Mouse (Mus musculus): ENCODE results near the gene Cryba4. TPM values are rescaled to one million over a fixed set of nuclear protein-coding genes. Genes with fewer than 3 reads are reported as not detected.

Cryba4 gene
- total and polyA plus RNA-seq, 3 experiments: not detected

DNA sequence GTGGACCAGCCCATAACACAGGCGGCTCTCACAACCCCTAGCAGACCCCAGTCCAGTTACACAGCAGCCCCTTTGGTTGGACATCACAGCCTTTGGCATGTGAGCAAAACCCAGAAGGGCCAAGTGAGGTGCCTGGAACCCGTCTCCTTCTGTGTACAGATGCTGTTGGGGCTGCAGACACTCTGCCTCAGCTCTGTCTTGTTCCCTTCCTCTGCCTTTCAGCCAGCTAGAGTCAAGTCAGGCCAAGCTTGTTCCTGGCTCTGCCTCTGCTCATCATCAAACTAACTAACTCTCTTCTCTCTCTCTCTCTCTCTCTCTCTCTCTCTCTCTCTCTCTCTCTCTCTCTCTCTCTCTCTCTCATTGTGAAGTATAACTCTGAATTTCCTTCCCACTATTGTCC, 15.7 kb downstream of the Cryba4 start:
- Histone ChIP-seq H3K9ac (ENCODE audit: insufficient read depth, low read depth) (no peak overlapping the region), H3K79me2 (replicated peaks; ENCODE audit: control insufficient read depth, extremely low read depth, insufficient read depth, poor library complexity, severe bottlenecking) (no peaks in the 10 kb centered on the region), H3K27me3 (replicated peaks) (peaks cover 48% of the 10 kb centered on the region), H3K4me2 (ENCODE audit: insufficient read depth, low read depth, poor library complexity, severe bottlenecking) (no peak overlapping the region), H3K4me3 (replicated peaks in 1 of 3; ENCODE audit: low read depth in 2 of 3, low read length in 2 of 3, poor library complexity in 1 of 3) (no peak overlapping the region), H3K9me3 (replicated peaks; ENCODE audit: low read length) (peaks cover 3% of the 10 kb centered on the region), H3K27ac (ENCODE audit: insufficient read depth, low read depth) (no peak overlapping the region), H3K36me3 (replicated peaks in 1 of 2; ENCODE audit: control insufficient read depth in 1 of 2, insufficient read depth in 1 of 2, low read length in 1 of 2) (no peaks in the 10 kb centered on the region), H3K4me1 (ENCODE audit: control insufficient read depth in 1 of 2, insufficient read depth in 2 of 2) (no peaks in the 10 kb centered on the region)
- no peak for DNase-seq (ENCODE audit: extremely low read depth)
- dilution Hi-C loops (cut with MboI; ENCODE audit: extremely low pct_ligation_motif_present, extremely low pct_unique_long_range_greater_than_20kb, low sequenced_read_pairs): no loop called here
- TF ChIP-seq SMC3 (IDR thresholded peaks at IDR 0.05; ENCODE audit: low read depth, low read length): no peak
- no peak for TF ChIP-seq CHD2 (IDR thresholded peaks at IDR 0.05; ENCODE audit: low read length)
- no peak for TF ChIP-seq MYC (IDR thresholded peaks at IDR 0.05; ENCODE audit: low read depth, low read length)
- TF ChIP-seq RCOR1 (conservative IDR thresholded peaks at IDR 0.05; ENCODE audit: low read depth, low read length): no peak
- no peak for TF ChIP-seq UBTF (IDR thresholded peaks at IDR 0.05; ENCODE audit: low read depth, low read length)
- TF ChIP-seq USF2 (conservative IDR thresholded peaks at IDR 0.05; ENCODE audit: low read depth, low read length): no peak
- no peak for TF ChIP-seq IRF4 (IDR thresholded peaks at IDR 0.05; ENCODE audit: low read depth, low read length)
- TF ChIP-seq JUN (IDR thresholded peaks at IDR 0.05; ENCODE audit: insufficient read depth, low read depth, low read length): no peak
- in situ Hi-C loops (cut with MboI; ENCODE audit: low pct_ligation_motif_present, low pct_unique_long_range_greater_than_20kb, low sequenced_read_pairs): loop anchor here (25.0 kb wide), 1 partner anchor 801 kb away; no protein-coding TSS in a partner anchor

DNA sequence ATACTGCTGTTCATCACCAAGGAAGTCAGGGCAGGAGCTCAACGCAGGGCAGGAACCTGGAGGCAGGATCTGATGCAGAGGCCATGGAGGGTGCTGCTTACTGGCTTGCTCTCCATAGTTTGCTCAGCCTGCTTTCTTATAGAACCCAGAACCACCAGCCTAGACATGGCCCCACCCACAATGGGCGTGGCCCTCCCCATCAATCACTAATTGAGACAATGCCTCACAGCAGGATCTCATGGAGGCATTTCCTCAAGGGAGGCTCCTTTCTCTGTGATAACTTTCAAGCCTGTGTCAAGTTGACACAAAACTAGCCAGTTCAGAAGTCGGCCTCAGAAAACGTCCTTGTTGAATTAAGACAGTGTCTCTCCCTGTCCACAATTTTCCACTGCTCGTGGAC, 16.5 kb downstream of the Cryba4 start:
- in situ Hi-C loops (cut with MboI; ENCODE audit: low pct_ligation_motif_present, low pct_unique_long_range_greater_than_20kb, low sequenced_read_pairs): loop anchor here (25.0 kb wide), 1 partner anchor 801 kb away; no protein-coding TSS in a partner anchor
- H3K4me2 ChIP-seq (ENCODE audit: insufficient read depth, low read depth, poor library complexity, severe bottlenecking): no peak overlapping the region
- TF ChIP-seq MAFK (IDR thresholded peaks at IDR 0.05; ENCODE audit: insufficient replicate concordance, low read length) (no peak), NRF1 (IDR thresholded peaks at IDR 0.05; ENCODE audit: low read depth, low read length) (no peak), ZKSCAN1 (IDR thresholded peaks at IDR 0.05; ENCODE audit: borderline replicate concordance, low read depth, low read length) (no peak), KAT2A (IDR thresholded peaks at IDR 0.05; ENCODE audit: insufficient replicate concordance, low read length) (no peak), TBP (conservative IDR thresholded peaks at IDR 0.05; ENCODE audit: low read depth, low read length) (no peak), GABPA (IDR thresholded peaks at IDR 0.05; ENCODE audit: insufficient replicate concordance, low read depth, low read length) (no peak), EP300 (IDR thresholded peaks at IDR 0.05; ENCODE audit: low read length) (no peak), POLR2AphosphoS2 (IDR thresholded peaks at IDR 0.05; ENCODE audit: low read depth, low read length) (no peak), IRF4 (IDR thresholded peaks at IDR 0.05; ENCODE audit: low read depth, low read length) (no peak), CHD2 (IDR thresholded peaks at IDR 0.05; ENCODE audit: low read length) (no peak), CTCF (conservative IDR thresholded peaks at IDR 0.05 in 1 of 2, IDR thresholded peaks at IDR 0.05 in 1 of 2; ENCODE audit: low read depth in 2 of 2, low read length in 2 of 2) (no peak), BHLHE40 (IDR thresholded peaks at IDR 0.05; ENCODE audit: low read depth, low read length) (no peak), ZC3H11A (IDR thresholded peaks at IDR 0.05; ENCODE audit: low read depth, low read length) (no peak), MXI1 (IDR thresholded peaks at IDR 0.05; ENCODE audit: low read depth, low read length) (no peak), JUN (IDR thresholded peaks at IDR 0.05; ENCODE audit: insufficient read depth, low read depth, low read length) (no peak), ETS1 (conservative IDR thresholded peaks at IDR 0.05; ENCODE audit: low read depth, low read length) (no peak)

More for the DNA sequence above, 16.5 kb downstream of the Cryba4 start:
- Histone ChIP-seq H3K9ac (ENCODE audit: insufficient read depth, low read depth) (no peak overlapping the region), H3K27me3 (replicated peaks) (peaks cover 52% of the 10 kb centered on the region), H3K4me1 (ENCODE audit: control insufficient read depth in 1 of 2, insufficient read depth in 2 of 2) (no peaks in the 10 kb centered on the region), H3K36me3 (replicated peaks in 1 of 2; ENCODE audit: control insufficient read depth in 1 of 2, insufficient read depth in 1 of 2, low read length in 1 of 2) (no peaks in the 10 kb centered on the region), H3K79me2 (replicated peaks; ENCODE audit: control insufficient read depth, extremely low read depth, insufficient read depth, poor library complexity, severe bottlenecking) (no peaks in the 10 kb centered on the region), H3K9me3 (replicated peaks; ENCODE audit: low read length) (peaks cover 3% of the 10 kb centered on the region), H3K4me3 (replicated peaks in 1 of 3; ENCODE audit: low read depth in 2 of 3, low read length in 2 of 3, poor library complexity in 1 of 3) (no peak overlapping the region), H3K27ac (ENCODE audit: insufficient read depth, low read depth) (no peak overlapping the region)
- dilution Hi-C loops (cut with MboI; ENCODE audit: extremely low pct_ligation_motif_present, extremely low pct_unique_long_range_greater_than_20kb, low sequenced_read_pairs): no loop called here
- no peak for DNase-seq (ENCODE audit: extremely low read depth)
